Mouse (Mus musculus) T-cell, adult 66 days (primary cell): Measurements from ENCODE around the gene Zar1l. TPM values are rescaled to one million over a fixed set of nuclear protein-coding genes. Genes with fewer than 3 reads are reported as not detected.

Source experiments
- total RNA-seq, 2 experiments: library from RNA; stranded (reverse); gene quantifications; 3 replicates in 1 of 2; 4 replicates in 1 of 2; pipeline ENCODE4 v1.2.4; 2023

Zar1l gene
- not detected for total RNA-seq

DNA sequence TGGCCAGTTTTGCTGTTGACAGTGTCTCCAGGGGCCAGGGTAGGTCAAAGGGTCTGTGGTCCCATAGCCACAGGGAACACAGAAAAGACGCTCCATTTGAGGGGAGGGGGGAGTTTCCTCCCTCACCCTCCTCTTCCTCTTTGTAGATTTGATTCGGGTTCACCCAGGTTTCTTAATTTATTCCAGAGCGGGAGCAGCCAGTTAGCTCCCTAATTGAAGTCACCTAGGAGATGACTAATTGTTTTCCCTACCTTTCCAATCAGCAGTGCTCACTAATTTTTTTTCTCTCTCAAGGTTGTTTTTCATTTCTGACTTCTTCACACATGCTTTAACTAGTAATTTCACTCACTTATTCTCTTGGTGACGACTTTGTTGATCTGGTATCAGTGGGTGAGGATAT is at the start of gene Zar1l:
Zar1l (minus strand) TSS at position 101 of the 400 bp plus-strand sequence.

DNA sequence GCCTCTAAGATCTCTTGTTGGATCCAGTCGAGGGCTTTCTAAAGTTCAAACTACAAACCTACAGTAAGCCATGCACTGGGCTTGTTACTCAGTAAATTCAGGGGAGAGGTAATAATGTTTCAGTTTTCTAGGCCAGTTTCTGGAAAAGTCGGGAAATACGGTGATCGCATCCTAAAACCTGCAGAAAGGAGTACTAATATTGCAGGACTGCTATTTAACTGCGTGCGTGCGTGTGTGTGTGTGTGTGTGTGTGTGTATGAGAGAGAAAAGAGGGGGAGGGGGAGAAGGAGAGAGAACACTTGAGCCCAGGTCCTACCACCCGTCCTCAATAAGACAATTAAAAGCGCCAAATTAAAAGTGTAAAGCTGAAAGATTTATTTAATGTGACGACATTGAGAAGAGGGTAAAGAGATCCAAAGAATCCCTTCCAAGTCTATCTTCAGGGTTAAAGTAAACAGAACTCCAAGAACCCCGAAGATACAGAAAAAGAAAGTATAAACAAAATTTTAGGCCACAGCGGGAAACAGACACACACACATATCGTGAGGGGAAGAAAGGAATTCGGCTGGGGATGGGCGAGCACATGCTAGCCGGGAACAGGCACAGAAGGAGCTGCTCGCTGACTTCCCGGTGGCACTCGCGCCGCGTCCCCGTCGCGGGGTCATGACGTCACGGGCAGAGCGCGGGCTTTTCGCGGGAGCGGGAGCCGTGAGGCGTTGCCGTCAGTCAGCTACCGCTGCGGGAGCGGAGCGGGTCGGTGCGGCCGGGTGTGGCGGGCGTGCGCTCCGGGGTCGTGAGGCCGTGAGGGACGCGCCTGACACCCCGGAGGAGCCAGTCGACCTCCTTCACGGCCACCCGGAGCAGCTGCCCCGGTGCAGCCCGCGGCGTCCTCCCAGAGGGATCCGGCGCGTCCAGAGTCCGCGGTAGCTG is 4.2 kb upstream of the Zar1l start, which contains the start of gene Brca2:
Brca2 (plus strand) TSS at position 694 of the 930 bp plus-strand sequence.

Other genes with a start within 250 kb of the Zar1l start
- 10 to 100 TPM; 12.3 to 14.1 TPM for gene Brca2, start 4.5 kb upstream of the Zar1l start, total RNA-seq
- 10 to 100 TPM; 72.4 to 81.5 TPM for gene N4bp2l1, start 79.0 kb upstream of the Zar1l start, total RNA-seq
- 100 to 1,000 TPM; 155 to 161 TPM for gene N4bp2l2, start 148.0 kb upstream of the Zar1l start, total RNA-seq
- gene Pds5b, start 155.6 kb upstream of the Zar1l start, total RNA-seq: 10 to 100 TPM; 55.5 to 57.5 TPM